ENCODE assay signal across 21 mouse cellular contexts in genomic region chr2:150995324-150995723, GRCm38 (mm10). TPM values are rescaled to one million over a fixed set of nuclear protein-coding genes. Genes with fewer than 3 reads are reported as not detected.
DNase-seq lines count a peak whose midpoint lies in the region; ATAC-seq and TF ChIP-seq lines count a peak whose summit lies in the region.
"Had no signal": no experiment of that assay in that cellular context is flagged by ENCODE, and none has a peak within 500 bp of the region (broad histone marks: within the 10 kb centered on the region; RNA-seq: fewer than 3 reads in every experiment).

No protein-coding gene starts in this region.

- peak; percentile 66 for DNase-seq in heart, embryonic 10.5 days (ENCODE audit: low spot score)
- DNase-seq in heart, postnatal 25 days (ENCODE audit: low spot score): no peak
- DNase-seq in limb, embryonic 11.5 days (ENCODE audit: low spot score): peak; percentile 13
- no peak for DNase-seq in limb, embryonic 10.5 days (ENCODE audit: low spot score)
- DNase-seq in testis, postnatal 10 days (ENCODE audit: low spot score): peak; percentile 29
- DNase-seq in testis, postnatal 14 days (ENCODE audit: low spot score): no peak
- DNase-seq in stomach, postnatal 0 days (ENCODE audit: low spot score): peak; percentile 15
- no peak for DNase-seq in ovary, postnatal 10 days (ENCODE audit: low spot score)
- DNase-seq: adrenal gland, adult 2 months; adrenal gland, postnatal 10 days; adrenal gland, postnatal 25 days; cerebellum, adult 11 months; cerebellum, adult 18-20 months; cerebellum, adult 8-10 months; cerebellum, adult 9-11 months; cerebellum, postnatal 14 days; cerebellum, postnatal 36 days; embryo, embryonic 11 days had no signal

- no peak for TF ChIP-seq CTCF in stomach, postnatal 0 days (IDR thresholded peaks at IDR 0.05; ENCODE audit: low read depth)

- intact Hi-C loops in heart, postnatal 25 days (cut with DNase I): no loop called here

- H3K9ac ChIP-seq in limb, embryonic 11.5 days (ENCODE audit: low read length): no peak overlapping the region
- H3K9ac ChIP-seq in stomach, postnatal 0 days (ENCODE audit: low read length): no peak overlapping the region
- H3K9ac ChIP-seq: embryonic facial prominence, embryonic 12.5 days; forebrain, embryonic 13.5 days; forebrain, embryonic 15.5 days had no signal

- TF ChIP-seq EP300 in stomach, postnatal 0 days (optimal IDR thresholded peaks at IDR 0.05): no peak

- no peak overlapping the region for H3K4me2 ChIP-seq in limb, embryonic 11.5 days (ENCODE audit: low read depth, severe bottlenecking)
- no peak overlapping the region for H3K4me2 ChIP-seq in stomach, postnatal 0 days (replicated peaks; ENCODE audit: low read depth)
- H3K4me2 ChIP-seq: embryonic facial prominence, embryonic 12.5 days; forebrain, embryonic 13.5 days; forebrain, embryonic 15.5 days had no signal

- no peak overlapping the region for H3K4me3 ChIP-seq in heart, embryonic 10.5 days
- H3K4me3 ChIP-seq in limb, embryonic 11.5 days (ENCODE audit: low read depth, low read length): no peak overlapping the region
- H3K4me3 ChIP-seq in limb, embryonic 10.5 days: no peak overlapping the region
- no peak overlapping the region for H3K4me3 ChIP-seq in stomach, postnatal 0 days (ENCODE audit: low read depth, low read length)
- H3K4me3 ChIP-seq: embryonic facial prominence, embryonic 12.5 days; forebrain, embryonic 13.5 days; forebrain, embryonic 15.5 days had no signal

- H3K27me3 ChIP-seq in heart, embryonic 10.5 days (ENCODE audit: insufficient read depth, poor library complexity, severe bottlenecking): no peaks in the 10 kb centered on the region
- no peaks in the 10 kb centered on the region for H3K27me3 ChIP-seq in limb, embryonic 11.5 days (ENCODE audit: control insufficient read depth, insufficient read depth, low read length)
- H3K27me3 ChIP-seq in limb, embryonic 10.5 days (ENCODE audit: low read depth, poor library complexity, severe bottlenecking): no peaks in the 10 kb centered on the region
- H3K27me3 ChIP-seq in stomach, postnatal 0 days (ENCODE audit: control insufficient read depth, insufficient read depth, low read length): no peaks in the 10 kb centered on the region
- H3K27me3 ChIP-seq: embryonic facial prominence, embryonic 12.5 days; forebrain, embryonic 13.5 days; forebrain, embryonic 15.5 days had no signal

- H3K9me3 ChIP-seq in heart, embryonic 10.5 days: no peaks in the 10 kb centered on the region
- H3K9me3 ChIP-seq in limb, embryonic 11.5 days (ENCODE audit: control insufficient read depth, low read length): no peaks in the 10 kb centered on the region
- no peaks in the 10 kb centered on the region for H3K9me3 ChIP-seq in limb, embryonic 10.5 days (replicated peaks)
- no peaks in the 10 kb centered on the region for H3K9me3 ChIP-seq in stomach, postnatal 0 days (ENCODE audit: control insufficient read depth, low read length)
- H3K9me3 ChIP-seq: embryonic facial prominence, embryonic 12.5 days; forebrain, embryonic 13.5 days; forebrain, embryonic 15.5 days had no signal

- WGBS in heart, embryonic 10.5 days: 64% methylated on average over 4 of the region's 4 CpGs
- WGBS in limb, embryonic 11.5 days: 84% methylated on average over 4 of the region's 4 CpGs
- WGBS in limb, embryonic 10.5 days: 83% methylated on average over 4 of the region's 4 CpGs
- 56% methylated on average over 4 of the region's 4 CpGs for WGBS in stomach, postnatal 0 days

- H3K36me3 ChIP-seq in heart, embryonic 10.5 days: no peaks in the 10 kb centered on the region
- no peaks in the 10 kb centered on the region for H3K36me3 ChIP-seq in limb, embryonic 11.5 days (ENCODE audit: control insufficient read depth, insufficient read depth, low read length)
- peaks cover 4% of the 10 kb centered on the region; the same call in 1 of the 2 replicates for H3K36me3 ChIP-seq in limb, embryonic 10.5 days
- no peaks in the 10 kb centered on the region for H3K36me3 ChIP-seq in stomach, postnatal 0 days (ENCODE audit: control insufficient read depth, insufficient read depth, low read length)
- H3K36me3 ChIP-seq: embryonic facial prominence, embryonic 12.5 days; forebrain, embryonic 15.5 days had no signal

- H3K4me1 ChIP-seq in heart, embryonic 10.5 days: peaks cover 19% of the 10 kb centered on the region
- H3K4me1 ChIP-seq in limb, embryonic 11.5 days (ENCODE audit: control insufficient read depth, insufficient read depth, low read length): peaks cover 5% of the 10 kb centered on the region
- H3K4me1 ChIP-seq in limb, embryonic 10.5 days: peaks cover 22% of the 10 kb centered on the region
- H3K4me1 ChIP-seq in stomach, postnatal 0 days (replicated peaks; ENCODE audit: control insufficient read depth, insufficient read depth): no peaks in the 10 kb centered on the region
- H3K4me1 ChIP-seq: embryonic facial prominence, embryonic 12.5 days; forebrain, embryonic 15.5 days had no signal

- H3K27ac ChIP-seq in heart, embryonic 10.5 days: no peak overlapping the region
- H3K27ac ChIP-seq in limb, embryonic 11.5 days (replicated peaks; ENCODE audit: low read depth, low read length): no peak overlapping the region
- no peak overlapping the region for H3K27ac ChIP-seq in limb, embryonic 10.5 days
- H3K27ac ChIP-seq in stomach, postnatal 0 days (replicated peaks): no peak overlapping the region
- H3K27ac ChIP-seq: embryonic facial prominence, embryonic 12.5 days; forebrain, embryonic 13.5 days; forebrain, embryonic 15.5 days had no signal

- ATAC-seq in limb, embryonic 11.5 days (ENCODE audit: insufficient number of reproducible peaks, low FRiP score, low TSS enrichment, low read depth): no peak
- ATAC-seq in stomach, postnatal 0 days (ENCODE audit: low FRiP score, low TSS enrichment): no peak
- ATAC-seq: forebrain, embryonic 13.5 days; forebrain, embryonic 15.5 days had no signal

RNA-seq across cellular contexts. Expression of gene Ninl, which starts 43.9 kb away (rescaled TPM):
- polyA plus RNA-seq in heart, embryonic 10.5 days (2016; fragmentation: Nextera tagmentation; extraction: Ambion mirVana): 10.3 and 10.9 TPM in 2 replicates
- 1 to 10 TPM in 1 of 2 experiments, under 1 TPM in 1; 0.98 to 1.3 TPM for total RNA-seq in heart, postnatal 25 days (2021)
- 11.5 and 13.6 TPM in 2 replicates for polyA plus RNA-seq in limb, embryonic 11.5 days (2014; fragmentation: Nextera tagmentation; extraction: Ambion mirVana)
- polyA plus RNA-seq in limb, embryonic 10.5 days (2016; fragmentation: Nextera tagmentation; extraction: Ambion mirVana): 21.5 and 22.6 TPM in 2 replicates
- polyA plus RNA-seq in stomach, postnatal 0 days (2015; fragmentation: Nextera tagmentation; extraction: Ambion mirVana): 1.9 and 2.3 TPM in 2 replicates

RNA-seq across cellular contexts. Expression of gene Nanp, which starts 43.9 kb away (rescaled TPM):
- 33.2 and 39.9 TPM in 2 replicates for polyA plus RNA-seq in heart, embryonic 10.5 days (2016; fragmentation: Nextera tagmentation; extraction: Ambion mirVana)
- total RNA-seq in heart, postnatal 25 days (2021): 1 to 10 TPM; 1.9 to 2.1 TPM
- 50.1 and 53.5 TPM in 2 replicates for polyA plus RNA-seq in limb, embryonic 11.5 days (2014; fragmentation: Nextera tagmentation; extraction: Ambion mirVana)
- 53.8 and 54.4 TPM in 2 replicates for polyA plus RNA-seq in limb, embryonic 10.5 days (2016; fragmentation: Nextera tagmentation; extraction: Ambion mirVana)
- polyA plus RNA-seq in stomach, postnatal 0 days (2015; fragmentation: Nextera tagmentation; extraction: Ambion mirVana): 34.1 and 35.5 TPM in 2 replicates

Comparison
In these comparisons a context has a peak if more than half of its experiments do, and no peak if none do; other contexts are left out.
1. DNase-seq: peak in heart, embryonic 10.5 days (single experiment), limb, embryonic 11.5 days (single experiment), testis, postnatal 10 days (single experiment) and stomach, postnatal 0 days (single experiment); none in heart, postnatal 25 days (single experiment), limb, embryonic 10.5 days (single experiment), testis, postnatal 14 days (single experiment) and ovary, postnatal 10 days (single experiment).